Mouse (Mus musculus): ENCODE measurements around the gene Dtx1. TPM values are rescaled to one million over a fixed set of nuclear protein-coding genes. Genes with fewer than 3 reads are reported as not detected.
A peak's percentile ranks its signal among the peaks of the same experiment; 100 is the strongest.

Gene Dtx1
- polyA plus RNA-seq, 1 experiment from 2014 or later: 0.23 TPM

GRCm38 (mm10) chr5:120702969-120703368, 8.8 kb downstream of the Dtx1 start:
- H3K4me1 ChIP-seq (ENCODE audit: insufficient read depth): peaks cover 2% of the 10 kb centered on the region; the same call in 1 of the 2 replicates
- no peak for TF ChIP-seq CTCF (IDR thresholded peaks at IDR 0.05; ENCODE audit: low read depth)
- TF ChIP-seq EP300 (IDR thresholded peaks at IDR 0.05; ENCODE audit: low read depth): no peak
- peaks cover 26% of the 10 kb centered on the region for H3K27me3 ChIP-seq (ENCODE audit: insufficient read depth, low read length)
- no peaks in the 10 kb centered on the region for H3K9me3 ChIP-seq (ENCODE audit: low read length)
- H3K4me3 ChIP-seq (ENCODE audit: low read depth, low read length): no peak overlapping the region
- H3K4me2 ChIP-seq (ENCODE audit: low read depth, low read length): no peak overlapping the region
- DNase-seq (no peak), ATAC-seq (no peak)
- no peaks in the 10 kb centered on the region for H3K36me3 ChIP-seq (replicated peaks; ENCODE audit: insufficient read depth, low read length)
- no peak overlapping the region for H3K9ac ChIP-seq (replicated peaks)
- 72% methylated on average over 2 of the region's 2 CpGs for WGBS (ENCODE audit: insufficient replicate concordance)
- H3K27ac ChIP-seq (ENCODE audit: low read depth): no peak overlapping the region

GRCm38 (mm10) chr5:120702421-120702820, 9.3 kb downstream of the Dtx1 start:
- peaks cover 26% of the 10 kb centered on the region for H3K27me3 ChIP-seq (ENCODE audit: insufficient read depth, low read length)
- TF ChIP-seq EP300 (IDR thresholded peaks at IDR 0.05; ENCODE audit: low read depth): no peak
- TF ChIP-seq CTCF (IDR thresholded peaks at IDR 0.05; ENCODE audit: low read depth): no peak

GRCm38 (mm10) chr5:120700996-120701790, 10.5 kb downstream of the Dtx1 start:
- no peak overlapping the region for H3K4me2 ChIP-seq (ENCODE audit: low read depth, low read length)
- H3K9ac ChIP-seq (replicated peaks): no peak overlapping the region
- DNase-seq (no peak), ATAC-seq (no peak)
- H3K4me1 ChIP-seq (ENCODE audit: insufficient read depth): peaks cover 2% of the 10 kb centered on the region; the same call in 1 of the 2 replicates
- H3K36me3 ChIP-seq (replicated peaks; ENCODE audit: insufficient read depth, low read length): no peaks in the 10 kb centered on the region
- H3K4me3 ChIP-seq (ENCODE audit: low read depth, low read length): no peak overlapping the region
- TF ChIP-seq EP300 (IDR thresholded peaks at IDR 0.05; ENCODE audit: low read depth): no peak
- TF ChIP-seq CTCF (IDR thresholded peaks at IDR 0.05; ENCODE audit: low read depth): no peak
- no peaks in the 10 kb centered on the region for H3K9me3 ChIP-seq (ENCODE audit: low read length)
- H3K27me3 ChIP-seq (ENCODE audit: insufficient read depth, low read length): peaks cover 18% of the 10 kb centered on the region
- WGBS (ENCODE audit: insufficient replicate concordance): 53% methylated on average over 11 of the region's 11 CpGs
- no peak overlapping the region for H3K27ac ChIP-seq (ENCODE audit: low read depth)

More at GRCm38 (mm10) chr5:120702421-120702820, 9.3 kb downstream of the Dtx1 start:
- Histone ChIP-seq H3K36me3 (replicated peaks; ENCODE audit: insufficient read depth, low read length) (no peaks in the 10 kb centered on the region), H3K9ac (replicated peaks) (no peak overlapping the region), H3K4me3 (ENCODE audit: low read depth, low read length) (no peak overlapping the region), H3K4me1 (ENCODE audit: insufficient read depth) (peaks cover 2% of the 10 kb centered on the region; the same call in 1 of the 2 replicates), H3K4me2 (ENCODE audit: low read depth, low read length) (no peak overlapping the region), H3K9me3 (ENCODE audit: low read length) (no peaks in the 10 kb centered on the region), H3K27ac (ENCODE audit: low read depth) (no peak overlapping the region)
- ATAC-seq (no peak), DNase-seq (no peak)
- WGBS (ENCODE audit: insufficient replicate concordance): 71% methylated on average over 4 of the region's 4 CpGs

GRCm38 (mm10) chr5:120698801-120699391, 12.8 kb downstream of the Dtx1 start:
- TF ChIP-seq EP300 (IDR thresholded peaks at IDR 0.05; ENCODE audit: low read depth) (no peak), CTCF (IDR thresholded peaks at IDR 0.05; ENCODE audit: low read depth) (no peak)
- Histone ChIP-seq H3K4me2 (ENCODE audit: low read depth, low read length) (no peak overlapping the region), H3K9me3 (ENCODE audit: low read length) (no peaks in the 10 kb centered on the region), H3K36me3 (replicated peaks; ENCODE audit: insufficient read depth, low read length) (no peaks in the 10 kb centered on the region), H3K9ac (replicated peaks) (no peak overlapping the region), H3K27ac (ENCODE audit: low read depth) (no peak overlapping the region), H3K4me3 (ENCODE audit: low read depth, low read length) (no peak overlapping the region), H3K4me1 (ENCODE audit: insufficient read depth) (peaks cover 2% of the 10 kb centered on the region; the same call in 1 of the 2 replicates), H3K27me3 (ENCODE audit: insufficient read depth, low read length) (peaks cover 34% of the 10 kb centered on the region)
- WGBS (ENCODE audit: insufficient replicate concordance): 54% methylated on average over 16 of the region's 16 CpGs
- ATAC-seq (peak; percentile 72), DNase-seq (peak; percentile 62)

- H3K9ac ChIP-seq (replicated peaks): no peak overlapping the region
- no peak overlapping the region for H3K27ac ChIP-seq (ENCODE audit: low read depth)
- DNase-seq (no peak), ATAC-seq (no peak)
- peaks cover 41% of the 10 kb centered on the region for H3K27me3 ChIP-seq (ENCODE audit: insufficient read depth, low read length)
- H3K4me1 ChIP-seq (ENCODE audit: insufficient read depth): peaks cover 2% of the 10 kb centered on the region; the same call in 1 of the 2 replicates
- 37% methylated on average over 3 of the region's 3 CpGs for WGBS (ENCODE audit: insufficient replicate concordance)
- H3K4me2 ChIP-seq (ENCODE audit: low read depth, low read length): no peak overlapping the region
- TF ChIP-seq EP300 (IDR thresholded peaks at IDR 0.05; ENCODE audit: low read depth): no peak
- no peak for TF ChIP-seq CTCF (IDR thresholded peaks at IDR 0.05; ENCODE audit: low read depth)
- H3K36me3 ChIP-seq (replicated peaks; ENCODE audit: insufficient read depth, low read length): no peaks in the 10 kb centered on the region
- no peak overlapping the region for H3K4me3 ChIP-seq (ENCODE audit: low read depth, low read length)
- H3K9me3 ChIP-seq (ENCODE audit: low read length): no peaks in the 10 kb centered on the region
These were observed 13.5 kb downstream of the Dtx1 start for GRCm38 (mm10) chr5:120698181-120698580.

GRCm38 (mm10) chr5:120696865-120697264, 14.9 kb downstream of the Dtx1 start:
- H3K9me3 ChIP-seq (ENCODE audit: low read length): no peaks in the 10 kb centered on the region
- H3K4me2 ChIP-seq (ENCODE audit: low read depth, low read length): no peak overlapping the region
- ATAC-seq (no peak), DNase-seq (no peak)
- no peaks in the 10 kb centered on the region for H3K36me3 ChIP-seq (replicated peaks; ENCODE audit: insufficient read depth, low read length)
- TF ChIP-seq EP300 (IDR thresholded peaks at IDR 0.05; ENCODE audit: low read depth): no peak
- no peak for TF ChIP-seq CTCF (IDR thresholded peaks at IDR 0.05; ENCODE audit: low read depth)
- H3K4me3 ChIP-seq (ENCODE audit: low read depth, low read length): no peak overlapping the region
- no peak overlapping the region for H3K9ac ChIP-seq (replicated peaks)
- 44% methylated on average over 3 of the region's 4 CpGs for WGBS (ENCODE audit: insufficient replicate concordance)
- peaks cover 49% of the 10 kb centered on the region for H3K27me3 ChIP-seq (ENCODE audit: insufficient read depth, low read length)
- H3K4me1 ChIP-seq (ENCODE audit: insufficient read depth): peaks cover 2% of the 10 kb centered on the region; the same call in 1 of the 2 replicates
- H3K27ac ChIP-seq (ENCODE audit: low read depth): no peak overlapping the region
